ENCODE assay signal across 8 mouse cellular contexts in genomic region chr4:133083991-133084861, GRCm38 (mm10). TPM values are rescaled to one million over a fixed set of nuclear protein-coding genes. Genes with fewer than 3 reads are reported as not detected.
DNase-seq lines count a peak whose midpoint lies in the region; ATAC-seq lines count a peak whose summit lies in the region.

No protein-coding gene starts in this region.

- no peak overlapping the region for H3K27ac ChIP-seq in midbrain, embryonic 11.5 days (ENCODE audit: low read depth, low read length)
- no peak overlapping the region for H3K27ac ChIP-seq in midbrain, embryonic 10.5 days (replicated peaks)
- H3K27ac ChIP-seq in lung, embryonic 16.5 days (ENCODE audit: low read length), result peak overlapping the region; percentile 91

- DNase-seq in midbrain, embryonic 11.5 days (ENCODE audit: low spot score, missing footprints), result peak; percentile 90
- DNase-seq in midbrain, embryonic 10.5 days (ENCODE audit: low spot score), result no peak
- peak; percentile 84 to 88 for DNase-seq in cerebellum, postnatal 14 days
- peak; percentile 84 for DNase-seq in heart, adult 9 months (ENCODE audit: low spot score in 2 of 2)
- peak; percentile 90 for DNase-seq in kidney, adult 18-20 months
- peak; percentile 84 for DNase-seq in testis, postnatal 10 days (ENCODE audit: low spot score)
- no peak for DNase-seq in urinary bladder, adult 18-20 months (ENCODE audit: low spot score in 2 of 2)

- H3K4me1 ChIP-seq in midbrain, embryonic 11.5 days (ENCODE audit: control insufficient read depth, insufficient read depth, low read length), result peaks cover 21% of the 10 kb centered on the region
- peaks cover 51% of the 10 kb centered on the region for H3K4me1 ChIP-seq in midbrain, embryonic 10.5 days
- H3K4me1 ChIP-seq in lung, embryonic 16.5 days (replicated peaks; ENCODE audit: control insufficient read depth, insufficient read depth, low read length), result peaks cover 53% of the 10 kb centered on the region

- no peaks in the 10 kb centered on the region for H3K9me3 ChIP-seq in midbrain, embryonic 11.5 days (ENCODE audit: control insufficient read depth, low read length)
- no peaks in the 10 kb centered on the region for H3K9me3 ChIP-seq in midbrain, embryonic 10.5 days (replicated peaks)
- no peaks in the 10 kb centered on the region for H3K9me3 ChIP-seq in lung, embryonic 16.5 days (ENCODE audit: control insufficient read depth, low read length)

- H3K27me3 ChIP-seq in midbrain, embryonic 11.5 days (ENCODE audit: control insufficient read depth, insufficient read depth, low read length), result peaks cover 13% of the 10 kb centered on the region
- H3K27me3 ChIP-seq in midbrain, embryonic 10.5 days (ENCODE audit: low read depth, poor library complexity, severe bottlenecking), result peaks cover 40% of the 10 kb centered on the region
- H3K27me3 ChIP-seq in lung, embryonic 16.5 days (ENCODE audit: control insufficient read depth, insufficient read depth, low read depth, low read length), result no peaks in the 10 kb centered on the region

- H3K36me3 ChIP-seq in midbrain, embryonic 11.5 days (ENCODE audit: control insufficient read depth, insufficient read depth, low read length), result no peaks in the 10 kb centered on the region
- H3K36me3 ChIP-seq in midbrain, embryonic 10.5 days, result 0 out of 2 replicates have a peak, but pooled peaks cover 7% of the 10 kb centered on the region
- peaks cover under 1% of the 10 kb centered on the region for H3K36me3 ChIP-seq in lung, embryonic 16.5 days (ENCODE audit: control insufficient read depth, insufficient read depth, low read length)

- ATAC-seq in midbrain, embryonic 11.5 days (ENCODE audit: low FRiP score), result peak; percentile 49; the same call in 1 of the 2 replicates
- ATAC-seq in lung, embryonic 16.5 days (ENCODE audit: low read depth), result peak; percentile 70

- no peak overlapping the region for H3K4me3 ChIP-seq in midbrain, embryonic 11.5 days (ENCODE audit: low read depth, low read length)
- H3K4me3 ChIP-seq in midbrain, embryonic 10.5 days, result no peak overlapping the region
- H3K4me3 ChIP-seq in lung, embryonic 16.5 days (ENCODE audit: low read length), result peak overlapping the region; percentile 46

- H3K4me2 ChIP-seq in midbrain, embryonic 11.5 days, result peak overlapping the region; percentile 60
- H3K4me2 ChIP-seq in lung, embryonic 16.5 days (ENCODE audit: low read depth, low read length), result peak overlapping the region; percentile 93

- 28% methylated on average over 3 of the region's 3 CpGs for WGBS in midbrain, embryonic 11.5 days
- WGBS in midbrain, embryonic 10.5 days, result 34% methylated on average over 3 of the region's 3 CpGs
- WGBS in lung, embryonic 16.5 days, result 10% methylated on average over 3 of the region's 3 CpGs

- H3K9ac ChIP-seq in midbrain, embryonic 11.5 days (ENCODE audit: low read length), result no peak overlapping the region
- H3K9ac ChIP-seq in lung, embryonic 16.5 days (ENCODE audit: low read length), result peak overlapping the region; percentile 50

RNA-seq across cellular contexts. Expression of gene Wasf2, which starts 46.1 kb away (rescaled TPM):
- polyA plus RNA-seq in midbrain, embryonic 11.5 days (2014; fragmentation: Nextera tagmentation; extraction: Ambion mirVana), result 38.3 and 40.1 TPM in 2 replicates
- 48.3 and 50.3 TPM in 2 replicates for polyA plus RNA-seq in midbrain, embryonic 10.5 days (2016; fragmentation: Nextera tagmentation; extraction: Ambion mirVana)
- 140 and 144 TPM in 2 replicates for polyA plus RNA-seq in lung, embryonic 16.5 days (2015; fragmentation: Nextera tagmentation; extraction: Ambion mirVana)

Comparison
In these comparisons a context has a peak if more than half of its experiments do, and no peak if none do; other contexts are left out.
1. DNase-seq: peak in midbrain, embryonic 11.5 days (single experiment), cerebellum, postnatal 14 days (2 of 2), heart, adult 9 months (2 of 2), kidney, adult 18-20 months (single experiment) and testis, postnatal 10 days (single experiment); none in midbrain, embryonic 10.5 days (single experiment) and urinary bladder, adult 18-20 months (0 of 2).